In the genomic region with DNA sequence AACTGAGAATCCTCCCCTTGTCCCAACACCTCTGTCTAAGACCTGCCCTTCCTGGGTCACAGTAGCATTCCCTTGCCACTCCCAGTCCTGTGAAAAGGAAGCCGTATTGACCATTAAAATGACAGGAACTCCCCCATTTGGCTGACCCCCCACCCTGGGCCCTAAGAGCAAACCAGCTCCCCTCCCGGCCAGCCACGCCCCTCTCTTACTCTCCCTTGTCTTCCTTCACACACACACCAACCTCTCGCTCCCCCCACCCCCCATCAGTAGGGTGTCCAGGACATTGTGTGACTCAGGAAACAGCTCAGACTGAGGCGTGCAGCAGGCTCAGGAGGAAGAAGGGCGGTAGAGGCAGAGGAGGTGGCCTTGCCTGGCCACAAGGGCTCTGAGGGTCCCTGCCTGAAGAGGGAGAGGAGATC, we compare ENCODE assay signal across 8 mouse cellular contexts. TPM values are rescaled to one million over a fixed set of nuclear protein-coding genes. Genes with fewer than 3 reads are reported as not detected.
DNase-seq lines count a peak whose midpoint lies in the region; ATAC-seq and TF ChIP-seq lines count a peak whose summit lies in the region.

A gene (plus strand): TSS at position 266 of the 419 bp plus-strand sequence.

- H3K36me3 ChIP-seq in testis, adult 2 months (ENCODE audit: control insufficient read depth, insufficient read depth, low read length), result no peaks in the 10 kb centered on the region
- no peaks in the 10 kb centered on the region for H3K36me3 ChIP-seq in intestine, embryonic 16.5 days (ENCODE audit: control insufficient read depth, insufficient read depth, low read length)
- H3K36me3 ChIP-seq in stomach, postnatal 0 days (ENCODE audit: control insufficient read depth, insufficient read depth, low read length), result no peaks in the 10 kb centered on the region

- peak within 1 kb of the TSS; percentile 23 for H3K27ac ChIP-seq in testis, adult 2 months (ENCODE audit: control insufficient read depth, insufficient read depth, low read depth, low read length)
- H3K27ac ChIP-seq in intestine, embryonic 16.5 days (ENCODE audit: low read length), result peak within 1 kb of the TSS; percentile 65
- H3K27ac ChIP-seq in stomach, postnatal 0 days (replicated peaks), result peak within 1 kb of the TSS; percentile 76

- H3K9me3 ChIP-seq in intestine, embryonic 16.5 days (ENCODE audit: control insufficient read depth, low read length), result no peaks in the 10 kb centered on the region
- no peaks in the 10 kb centered on the region for H3K9me3 ChIP-seq in stomach, postnatal 0 days (ENCODE audit: control insufficient read depth, low read length)

- H3K27me3 ChIP-seq in testis, adult 2 months (ENCODE audit: control insufficient read depth, insufficient read depth, low read length), result no peaks in the 10 kb centered on the region
- H3K27me3 ChIP-seq in intestine, embryonic 16.5 days (replicated peaks; ENCODE audit: control insufficient read depth, insufficient read depth, low read length), result no peaks in the 10 kb centered on the region
- H3K27me3 ChIP-seq in stomach, postnatal 0 days (ENCODE audit: control insufficient read depth, insufficient read depth, low read length), result no peaks in the 10 kb centered on the region

- no peak for TF ChIP-seq CTCF in testis, adult 2 months (IDR thresholded peaks at IDR 0.05; ENCODE audit: control insufficient read depth, insufficient read depth, insufficient replicate concordance, low read depth, low read length)
- no peak; the same call in 1 of the 2 replicates for TF ChIP-seq CTCF in stomach, postnatal 0 days (IDR thresholded peaks at IDR 0.05; ENCODE audit: low read depth)

- ATAC-seq in intestine, embryonic 16.5 days, result peak; percentile 68
- peak; percentile 63 for ATAC-seq in stomach, postnatal 0 days (ENCODE audit: low FRiP score, low TSS enrichment)
- no peak for ATAC-seq in erythroblast, adult 5-6 weeks (replicated peaks; ENCODE audit: low FRiP score, poor library complexity, severe bottlenecking)

- no peak for DNase-seq in testis, postnatal 14 days (ENCODE audit: low spot score)
- no peak for DNase-seq in gonadal fat pad, adult 2 months (ENCODE audit: low read depth)
- peak; percentile 73 to 83 for DNase-seq in lung, adult 18-20 months
- peak; percentile 52 for DNase-seq in stomach, postnatal 0 days (ENCODE audit: low spot score)
- DNase-seq in frontal cortex, adult 2 months (ENCODE audit: extremely low spot score in 1 of 2, low spot score in 1 of 2), result no peak

- peak within 1 kb of the TSS; percentile 46 for H3K9ac ChIP-seq in intestine, embryonic 16.5 days (ENCODE audit: low read depth, low read length)
- H3K9ac ChIP-seq in stomach, postnatal 0 days (ENCODE audit: low read length), result peak within 1 kb of the TSS; percentile 41; the same call in 1 of the 2 replicates

- no peak for TF ChIP-seq POLR2A in testis, adult 2 months (IDR thresholded peaks at IDR 0.05; ENCODE audit: control insufficient read depth, low read depth, low read length)

- no peak within 1 kb of the TSS; the same call in 1 of the 2 replicates for H3K4me3 ChIP-seq in testis, adult 2 months (ENCODE audit: control insufficient read depth, low read depth, low read length)
- H3K4me3 ChIP-seq in intestine, embryonic 16.5 days (ENCODE audit: low read length), result peak within 1 kb of the TSS; percentile 16; the same call in 1 of the 2 replicates
- peak within 1 kb of the TSS; percentile 8; the same call in 1 of the 2 replicates for H3K4me3 ChIP-seq in stomach, postnatal 0 days (ENCODE audit: low read depth, low read length)

- TF ChIP-seq EP300 in stomach, postnatal 0 days (optimal IDR thresholded peaks at IDR 0.05), result no peak

- WGBS in intestine, embryonic 16.5 days, result 8% methylated on average over 6 of the region's 6 CpGs
- 17% methylated on average over 6 of the region's 6 CpGs for WGBS in stomach, postnatal 0 days

- peak within 1 kb of the TSS; percentile 34 for H3K4me2 ChIP-seq in intestine, embryonic 16.5 days (ENCODE audit: low read depth, low read length)
- peak within 1 kb of the TSS; percentile 34 for H3K4me2 ChIP-seq in stomach, postnatal 0 days (replicated peaks; ENCODE audit: low read depth)

- peaks cover 7% of the 10 kb centered on the region for H3K4me1 ChIP-seq in testis, adult 2 months (ENCODE audit: control insufficient read depth, insufficient read depth, low read length)
- peaks cover 9% of the 10 kb centered on the region for H3K4me1 ChIP-seq in intestine, embryonic 16.5 days (ENCODE audit: control insufficient read depth, insufficient read depth, low read length)
- H3K4me1 ChIP-seq in stomach, postnatal 0 days (replicated peaks; ENCODE audit: control insufficient read depth, insufficient read depth), result peaks cover 3% of the 10 kb centered on the region; the same call in 1 of the 2 replicates

RNA-seq across cellular contexts. Expression of the gene that starts here (rescaled TPM):
- 7.2 and 12.3 TPM in 2 replicates for polyA plus RNA-seq in testis, adult 2 months (2012; rRNA removed)
- polyA plus RNA-seq in gonadal fat pad, adult 2 months (2012; rRNA removed), result 18.2 and 28.9 TPM in 2 replicates
- 2.5 and 3.8 TPM in 2 replicates for polyA plus RNA-seq in intestine, embryonic 16.5 days (2015; fragmentation: Nextera tagmentation; extraction: Ambion mirVana)
- 2.4 and 3.1 TPM in 2 replicates for polyA plus RNA-seq in stomach, postnatal 0 days (2015; fragmentation: Nextera tagmentation; extraction: Ambion mirVana)
- total RNA-seq in erythroblast, adult 5-6 weeks (2015; ENCODE audit: low replicate concordance), result not detected in 2 replicates
- total RNA-seq in erythroblast, adult 5-6 weeks (2017; ENCODE audit: low replicate concordance), result not detected in 2 replicates
- 6.2 and 7.2 TPM in 2 replicates for polyA plus RNA-seq in frontal cortex, adult 2 months (2012; rRNA removed)

Comparison
In these comparisons a context has a peak if more than half of its experiments do, and no peak if none do; other contexts are left out.
1. H3K27ac ChIP-seq: peak in every context shown above with its lines; median percentile 76 in stomach, postnatal 0 days; 65 in intestine, embryonic 16.5 days; 23 in testis, adult 2 months.
2. DNase-seq: peak in lung, adult 18-20 months (2 of 2) and stomach, postnatal 0 days (single experiment); none in testis, postnatal 14 days (single experiment), gonadal fat pad, adult 2 months (single experiment) and frontal cortex, adult 2 months (0 of 2).